Mouse (Mus musculus) MEL (cell line): Measurements from ENCODE around the gene Polr3c. TPM values are rescaled to one million over a fixed set of nuclear protein-coding genes. Genes with fewer than 3 reads are reported as not detected.
A peak's percentile ranks its signal among the peaks of the same experiment; 100 is the strongest.

ENCODE experiments used
- DNase-seq: peaks from one replicate; pipeline ENCODE4 v3.0.0; 2011; ENCODE audit warnings: low read depth, low spot score
- H3K27ac ChIP-seq: 2 replicates; pipeline ENCODE4 v1.5.1; 2012; ENCODE audit warnings: low read depth, mild to moderate bottlenecking, control low read depth, low read length, moderate library complexity; ENCODE audit not compliant: control insufficient read depth
- H3K27me3 ChIP-seq, 2 experiments: fragments of 150-350 bp in 1 of 2; sonication (generic) in 1 of 2; 2 replicates each; pipeline ENCODE4 v1.6.1; 2012; ENCODE audit warnings: low read length in 2 of 2, mild to moderate bottlenecking in 2 of 2, improper control_type of control experiment in 1 of 2, moderate library complexity in 1 of 2; ENCODE audit not compliant: insufficient read depth in 2 of 2, control insufficient read depth in 1 of 2
- H3K36me3 ChIP-seq, 2 experiments: 2 replicates each; pipeline ENCODE4 v1.6.1; 2012 to 2014; ENCODE audit warnings: low read length in 2 of 2, improper control_type of control experiment in 1 of 2, inconsistent platforms in 1 of 2, mild to moderate bottlenecking in 1 of 2; ENCODE audit not compliant: insufficient read depth in 2 of 2, control insufficient read depth in 1 of 2
- H3K4me1 ChIP-seq, 2 experiments: fragments of 150-350 bp in 1 of 2; sonication (generic) in 1 of 2; 2 replicates each; pipeline ENCODE4 v1.6.1; 2012; ENCODE audit warnings: low read length in 2 of 2, improper control_type of control experiment in 1 of 2, mild to moderate bottlenecking in 1 of 2; ENCODE audit not compliant: insufficient read depth in 2 of 2, control insufficient read depth in 1 of 2
- H3K4me3 ChIP-seq, 2 experiments: fragments of 150-350 bp in 1 of 2; sonication (generic) in 1 of 2; 2 replicates each; pipeline ENCODE4 v1.5.1; 2012; ENCODE audit warnings: low read depth in 2 of 2, low read length in 2 of 2, mild to moderate bottlenecking in 2 of 2, moderate library complexity in 2 of 2, control low read depth in 1 of 2, improper control_type of control experiment in 1 of 2; ENCODE audit not compliant: control insufficient read depth in 1 of 2, insufficient read depth in 1 of 2
- H3K79me2 ChIP-seq: 2 replicates; pipeline ENCODE4 v1.6.1; 2012; ENCODE audit warnings: mild to moderate bottlenecking, low read length, moderate library complexity; ENCODE audit not compliant: control insufficient read depth, poor library complexity, insufficient read depth
- H3K9ac ChIP-seq: 2 replicates; pipeline ENCODE4 v1.6.1; 2012; ENCODE audit warnings: low read depth, mild to moderate bottlenecking, control low read depth, low read length, moderate library complexity; ENCODE audit not compliant: control insufficient read depth, poor library complexity, severe bottlenecking
- H3K9me3 ChIP-seq: fragments of 150-350 bp; sonication (generic); replicated peaks from 2 replicates; pipeline ENCODE4 v1.6.1; 2012; ENCODE audit warnings: mild to moderate bottlenecking, low read length, improper control_type of control experiment, moderate library complexity; ENCODE audit not compliant: insufficient read depth
- CHD1 ChIP-seq: IDR thresholded peaks from 2 replicates; pipeline ENCODE4 v1.6.1; 2012; ENCODE audit warnings: low read depth, mild to moderate bottlenecking, inconsistent platforms, low read length, improper control_type of control experiment
- CTCF ChIP-seq, 3 experiments: IDR thresholded peaks in 2 of 3; conservative IDR thresholded peaks in 1 of 3; 2 replicates each; pipeline ENCODE4 v1.5.1; 2011 to 2012; ENCODE audit warnings: low read length in 3 of 3, low read depth in 2 of 3, mild to moderate bottlenecking in 2 of 3, improper control_type of control experiment in 1 of 3, inconsistent platforms in 1 of 3, mixed read lengths in 1 of 3, moderate library complexity in 1 of 3; ENCODE audit not compliant: control insufficient read depth in 1 of 3, insufficient read depth in 1 of 3, poor library complexity in 1 of 3, severe bottlenecking in 1 of 3
- E2F4 ChIP-seq: IDR thresholded peaks from 2 replicates; pipeline ENCODE4 v1.6.1; 2011; ENCODE audit warnings: low read depth, low read length, improper control_type of control experiment, borderline replicate concordance
- ELF1 ChIP-seq: IDR thresholded peaks from 2 replicates; pipeline ENCODE4 v1.6.1; 2014; ENCODE audit warnings: low read depth, mild to moderate bottlenecking, inconsistent platforms, low read length, improper control_type of control experiment, moderate library complexity
- EP300 ChIP-seq, 2 experiments: IDR thresholded peaks; 2 replicates each; pipeline ENCODE4 v1.6.1; 2011; ENCODE audit warnings: improper control_type of control experiment in 2 of 2, low read length in 2 of 2, low read depth in 1 of 2, mild to moderate bottlenecking in 1 of 2
- ETS1 ChIP-seq: IDR thresholded peaks from 2 replicates; pipeline ENCODE4 v1.6.1; 2012; ENCODE audit warnings: low read depth, mild to moderate bottlenecking, inconsistent platforms, low read length, improper control_type of control experiment, moderate library complexity
- GATA1 ChIP-seq: IDR thresholded peaks from 2 replicates; pipeline ENCODE4 v1.6.1; 2011; ENCODE audit warnings: low read depth, low read length, improper control_type of control experiment
- MAFK ChIP-seq: IDR thresholded peaks from 2 replicates; pipeline ENCODE4 v1.6.1; 2011; ENCODE audit warnings: low read depth, mild to moderate bottlenecking, low read length, improper control_type of control experiment, borderline replicate concordance
- MAX ChIP-seq: IDR thresholded peaks from 2 replicates; pipeline ENCODE4 v1.6.1; 2011; ENCODE audit warnings: low read length, improper control_type of control experiment
- MAZ ChIP-seq: IDR thresholded peaks from 2 replicates; pipeline ENCODE4 v1.6.1; 2012; ENCODE audit warnings: low read depth, mild to moderate bottlenecking, inconsistent platforms, low read length, improper control_type of control experiment
- MEF2A ChIP-seq: IDR thresholded peaks from 2 replicates; pipeline ENCODE4 v1.6.1; 2014; ENCODE audit warnings: low read depth, mild to moderate bottlenecking, inconsistent platforms, low read length, improper control_type of control experiment; ENCODE audit not compliant: poor library complexity, insufficient replicate concordance, severe bottlenecking; ENCODE audit errors: extremely low read depth
- MXI1 ChIP-seq: IDR thresholded peaks from 2 replicates; pipeline ENCODE4 v1.6.1; 2011; ENCODE audit warnings: mild to moderate bottlenecking, low read depth, low read length, improper control_type of control experiment
- MYB ChIP-seq: IDR thresholded peaks from 2 replicates; pipeline ENCODE4 v1.6.1; 2011; ENCODE audit warnings: mild to moderate bottlenecking, low read depth, low read length, improper control_type of control experiment
- MYC ChIP-seq: IDR thresholded peaks from 2 replicates; pipeline ENCODE4 v1.6.1; 2011; ENCODE audit warnings: low read depth, mild to moderate bottlenecking, low read length, improper control_type of control experiment, moderate library complexity
- NELFE ChIP-seq: IDR thresholded peaks from 2 replicates; pipeline ENCODE4 v1.6.1; 2011; ENCODE audit warnings: low read depth, low read length, improper control_type of control experiment
- POLR2AphosphoS2 ChIP-seq: IDR thresholded peaks from 2 replicates; pipeline ENCODE4 v1.6.1; 2011; ENCODE audit warnings: low read length, improper control_type of control experiment
- POLR2AphosphoS5 ChIP-seq: IDR thresholded peaks from 2 replicates; pipeline ENCODE4 v1.6.1; 2012; ENCODE audit warnings: low read depth, borderline replicate concordance, mild to moderate bottlenecking, inconsistent platforms, low read length, moderate library complexity, mixed read lengths
- RAD21 ChIP-seq: IDR thresholded peaks from 2 replicates; pipeline ENCODE4 v1.6.1; 2011; ENCODE audit warnings: mild to moderate bottlenecking, low read depth, low read length, improper control_type of control experiment
- SIN3A ChIP-seq: IDR thresholded peaks from 2 replicates; pipeline ENCODE4 v1.6.1; 2012; ENCODE audit warnings: low read length, improper control_type of control experiment, inconsistent platforms
- SMC3 ChIP-seq: IDR thresholded peaks from 2 replicates; pipeline ENCODE4 v1.6.1; 2011; ENCODE audit warnings: low read depth, low read length, improper control_type of control experiment
- TAL1 ChIP-seq: IDR thresholded peaks from 2 replicates; pipeline ENCODE4 v1.6.1; 2012; ENCODE audit warnings: mild to moderate bottlenecking, inconsistent platforms, low read length, moderate library complexity, mixed read lengths
- TBP ChIP-seq: IDR thresholded peaks from 2 replicates; pipeline ENCODE4 v1.8.0; 2011; ENCODE audit warnings: low read depth, low read length, improper control_type of control experiment
- TCF12 ChIP-seq: IDR thresholded peaks from 2 replicates; pipeline ENCODE4 v1.6.1; 2014; ENCODE audit warnings: low read depth, mild to moderate bottlenecking, inconsistent platforms, low read length, improper control_type of control experiment, moderate library complexity
- USF2 ChIP-seq, 2 experiments: IDR thresholded peaks; 2 replicates each; pipeline ENCODE4 v1.6.1; 2011 to 2012; ENCODE audit warnings: improper control_type of control experiment in 2 of 2, low read length in 2 of 2, borderline replicate concordance in 1 of 2, inconsistent platforms in 1 of 2, low read depth in 1 of 2, mild to moderate bottlenecking in 1 of 2; ENCODE audit not compliant: insufficient read depth in 1 of 2
- ZMIZ1 ChIP-seq: IDR thresholded peaks from 2 replicates; pipeline ENCODE4 v1.6.1; 2012; ENCODE audit warnings: low read depth, mild to moderate bottlenecking, inconsistent platforms, low read length, improper control_type of control experiment, moderate library complexity
- ZNF384 ChIP-seq: IDR thresholded peaks from 2 replicates; pipeline ENCODE4 v1.6.1; 2012; ENCODE audit warnings: low read depth, mild to moderate bottlenecking, inconsistent platforms, low read length, improper control_type of control experiment
- polyA plus RNA-seq, 2 experiments: library from polyadenylated mRNA; stranded (reverse) in 1 of 2; unstranded in 1 of 2; fragments of >175 nt in 1 of 2; fragments of >200 nt in 1 of 2; gene quantifications; 2 replicates each; pipeline versions ENCODE4 v1.2.1 to v1.2.4; 2012; ENCODE audit warnings: low replicate concordance in 2 of 2, low read depth in 1 of 2; ENCODE audit not compliant: insufficient read length in 2 of 2, insufficient read depth in 1 of 2, missing spikeins in 1 of 2
- total RNA-seq: library from RNA; depleted of rRNA; stranded (reverse); fragments of 300-350 nt; gene quantifications from 2 replicates; pipeline ENCODE4 v1.2.3, GENCODE M21; 2012

Polr3c gene
- total and polyA plus RNA-seq, 3 experiments = 48.3 to 224 (median 122) TPM

GRCm38 (mm10) chr3:96772949-96773348 is 45.5 kb upstream of the Polr3c start (continued):
- TF ChIP-seq SIN3A = no peak
- peak; percentile 50; the same call in 1 of the 2 replicates for TF ChIP-seq GATA1
- peak; percentile 27 to 59; a peak in 3 of 4 replicates for TF ChIP-seq EP300 (IDR thresholded peaks at IDR 0.05; ENCODE audit: low read depth in 1 of 2, low read length in 2 of 2)
- no peak for TF ChIP-seq ZNF384
- peak; percentile 77 for TF ChIP-seq MAX
- TF ChIP-seq NELFE = no peak
- TF ChIP-seq MYB = no peak
- TF ChIP-seq CTCF (IDR thresholded peaks at IDR 0.05 in 2 of 3, conservative IDR thresholded peaks at IDR 0.05 in 1 of 3; ENCODE audit: control insufficient read depth in 1 of 3, insufficient read depth in 1 of 3, low read depth in 2 of 3, low read length in 3 of 3, poor library complexity in 1 of 3, severe bottlenecking in 1 of 3) = peak in 2 of 3 experiments; percentile 42 to 71; a peak in 4 of 6 replicates

GRCm38 (mm10) chr3:96769971-96770370 is 42.5 kb upstream of the Polr3c start:
- Histone ChIP-seq H3K4me1 (peaks cover 5 to 18% of the 10 kb centered on the region in 2 experiments; a peak in 3 of 4 replicates), H3K79me2 (peaks cover 3% of the 10 kb centered on the region; the same call in 1 of the 2 replicates), H3K36me3 (peaks cover 3 to 35% of the 10 kb centered on the region in 2 experiments; a peak in 3 of 4 replicates), H3K27ac (no peak overlapping the region), H3K9ac (0 out of 2 replicates have a peak overlapping the region, but pooled peaks have one; percentile 14), H3K9me3 (no peaks in the 10 kb centered on the region), H3K27me3 (no peaks in the 10 kb centered on the region), H3K4me3 (no peak overlapping the region; a peak in 1 of 4 replicates)
- TF ChIP-seq POLR2AphosphoS5 (no peak), ZNF384 (no peak), TBP (no peak), ELF1 (peak; percentile 50; the same call in 1 of the 2 replicates), TCF12 (no peak), MAFK (no peak), EP300 (IDR thresholded peaks at IDR 0.05; ENCODE audit: low read depth in 1 of 2, low read length in 2 of 2) (peak in 1 of 2 experiments; percentile 47; a peak in 2 of 4 replicates), CTCF (IDR thresholded peaks at IDR 0.05 in 2 of 3, conservative IDR thresholded peaks at IDR 0.05 in 1 of 3; ENCODE audit: control insufficient read depth in 1 of 3, insufficient read depth in 1 of 3, low read depth in 2 of 3, low read length in 3 of 3, poor library complexity in 1 of 3, severe bottlenecking in 1 of 3) (peak in 1 of 3 experiments; percentile 17; a peak in 2 of 6 replicates), MYC (no peak)
- DNase-seq = peak; percentile 74

- Histone ChIP-seq H3K79me2 (no peaks in the 10 kb centered on the region), H3K27ac (no peak overlapping the region), H3K4me1 (peaks cover 0 to 7% of the 10 kb centered on the region in 2 experiments; a peak in 3 of 4 replicates), H3K36me3 (peaks cover 0 to 25% of the 10 kb centered on the region in 2 experiments; a peak in 2 of 4 replicates), H3K9me3 (no peaks in the 10 kb centered on the region), H3K27me3 (no peaks in the 10 kb centered on the region), H3K9ac (peak overlapping the region; percentile 30), H3K4me3 (peak overlapping the region; percentile 7 to 58)
- peak; percentile 53 for DNase-seq
- TF ChIP-seq CHD1 (0 out of 2 replicates have a peak, but pooled peaks have one; percentile 58), CTCF (IDR thresholded peaks at IDR 0.05 in 2 of 3, conservative IDR thresholded peaks at IDR 0.05 in 1 of 3; ENCODE audit: control insufficient read depth in 1 of 3, insufficient read depth in 1 of 3, low read depth in 2 of 3, low read length in 3 of 3, poor library complexity in 1 of 3, severe bottlenecking in 1 of 3) (no peak), POLR2AphosphoS2 (no peak), TBP (no peak), ETS1 (peak; percentile 47; the same call in 1 of the 2 replicates), MAFK (no peak), MEF2A (no peak), ZNF384 (no peak), MYB (no peak), EP300 (IDR thresholded peaks at IDR 0.05; ENCODE audit: low read depth in 1 of 2, low read length in 2 of 2) (no peak), MXI1 (peak; percentile 44; the same call in 1 of the 2 replicates), MAX (no peak), SMC3 (no peak), USF2 (IDR thresholded peaks at IDR 0.05; ENCODE audit: borderline replicate concordance in 1 of 2, insufficient read depth in 1 of 2, low read depth in 1 of 2, low read length in 2 of 2) (no peak), ZMIZ1 (no peak), MAZ (no peak), E2F4 (no peak), TAL1 (no peak), SIN3A (no peak), RAD21 (no peak), MYC (no peak)
Measured at GRCm38 (mm10) chr3:96764528-96764927, 37.1 kb upstream of the Polr3c start.
